Mouse (Mus musculus) gastrocnemius, postnatal 36 days (tissue): ENCODE measurements around the gene Gli3. TPM values are rescaled to one million over a fixed set of nuclear protein-coding genes. Genes with fewer than 3 reads are reported as not detected.

Experiments
- DNase-seq, 2 experiments: peaks; one replicate each; pipeline ENCODE4 v3.0.0; 2022
- intact Hi-C: fragments of 180-260 bp; cut with DNase I; formaldehyde crosslinking; loops from one replicate; pipeline ENCODE4 v1.15.1; 2025
- long read RNA-seq, 2 experiments: library from polyadenylated mRNA; stranded (forward); transcript quantifications; one replicate each; pipeline ENCODE4 v2.0.0; 2021
- total RNA-seq, 2 experiments: library from RNA; stranded (reverse); gene quantifications; 2 replicates each; pipeline ENCODE4 v1.2.3; 2021

Gene Gli3
- 1 to 10 TPM; 1.1 to 1.3 TPM for total RNA-seq
- long read RNA-seq, experiment 1, partial matches to known transcripts, result 0 of 2 reads
- long read RNA-seq, experiment 1, other reads (novel, unspliced or antisense), result 2 of 2 reads
- long read RNA-seq, experiment 2, partial matches to known transcripts, result 0 of 1 reads
- long read RNA-seq, experiment 2, other reads (novel, unspliced or antisense), result 1 of 1 reads

DNA sequence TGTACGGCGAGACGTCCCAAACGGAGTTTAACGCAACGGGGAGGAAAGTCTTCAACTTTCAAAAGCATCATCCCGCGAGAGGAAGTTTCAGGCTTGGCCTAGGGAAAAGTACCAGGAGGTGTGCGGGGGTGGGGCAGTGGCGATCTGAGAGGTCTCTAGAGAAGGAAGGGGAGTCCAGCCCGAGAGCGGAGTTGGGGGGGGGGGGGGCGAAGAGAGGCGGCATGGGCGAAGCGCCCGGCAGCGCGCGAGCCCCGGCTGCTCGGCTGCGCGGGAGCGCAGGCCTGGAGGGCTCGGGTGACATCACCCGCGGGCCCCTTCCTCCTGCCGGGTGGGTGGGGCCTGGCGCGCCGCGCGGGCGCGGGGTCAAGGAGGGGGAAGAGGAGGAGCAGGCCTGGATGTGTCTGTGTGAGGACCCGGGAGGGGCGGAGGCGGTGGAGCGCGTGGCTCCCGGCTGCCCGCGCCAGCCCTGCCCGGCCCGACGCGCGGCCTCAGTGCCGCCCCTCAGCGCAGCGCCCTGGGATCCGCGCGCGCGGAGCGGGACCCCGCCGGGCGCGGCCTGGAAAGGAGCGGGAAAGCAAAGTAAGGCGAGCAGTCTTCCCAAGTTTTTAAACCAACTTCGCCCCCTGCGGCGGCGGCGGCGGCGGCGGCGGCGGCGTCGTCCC is at the start of gene Gli3:
Gene Gli3 (plus strand): TSS at position 406 of the 662 bp plus-strand sequence.
- peak; percentile 58 for DNase-seq
- intact Hi-C loops, result no loop called here

DNA sequence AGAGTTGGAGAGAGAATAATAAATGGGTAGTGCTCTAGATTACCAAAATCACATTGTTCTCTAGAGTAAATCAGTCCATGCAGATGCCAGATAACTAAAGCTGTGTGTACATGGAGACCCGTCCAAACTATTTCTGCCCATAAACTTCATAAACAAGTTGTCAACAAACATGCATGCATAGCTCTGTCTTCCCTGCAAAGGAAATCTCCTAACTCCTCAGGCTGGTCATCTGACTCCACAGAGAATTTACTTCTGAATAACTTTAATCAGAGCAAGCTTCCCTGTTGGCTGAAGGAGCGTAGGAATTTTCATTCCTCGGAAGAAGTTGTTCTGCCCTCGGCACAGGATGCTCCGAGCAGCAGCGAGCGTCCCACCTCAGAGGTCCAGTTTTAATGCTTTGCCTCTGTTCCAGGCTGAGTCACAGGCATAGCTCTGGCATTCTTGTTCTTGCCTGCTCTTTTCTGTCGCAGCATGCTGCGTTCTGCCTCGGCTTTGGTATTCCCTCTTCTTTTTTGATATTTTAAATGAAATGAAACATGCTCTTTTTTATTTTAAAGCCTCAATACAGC is 41.8 kb upstream of the Gli3 start:
- DNase-seq, result no peak
- intact Hi-C loops, result no loop called here

DNA sequence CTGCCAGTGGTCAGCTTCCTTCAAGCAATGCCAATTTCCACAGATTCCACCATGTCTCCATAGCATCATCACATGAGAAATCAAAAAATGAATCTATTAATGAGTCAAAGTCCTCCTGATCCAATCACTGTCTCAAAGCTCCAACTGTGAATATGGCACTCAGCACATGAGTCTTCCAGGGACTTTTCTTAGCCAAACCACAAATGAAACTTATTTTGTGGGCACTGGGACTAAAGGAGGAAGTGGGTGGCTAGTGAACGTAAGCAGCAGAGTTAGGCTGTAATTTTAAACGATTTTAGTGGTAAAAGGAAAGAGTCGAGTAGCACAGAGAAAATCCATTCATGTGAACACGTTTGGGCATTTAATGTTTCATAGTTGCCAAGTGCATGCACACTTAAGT is 21.0 kb upstream of the Gli3 start:
- no peak for DNase-seq
- intact Hi-C loops, result no loop called here

DNA sequence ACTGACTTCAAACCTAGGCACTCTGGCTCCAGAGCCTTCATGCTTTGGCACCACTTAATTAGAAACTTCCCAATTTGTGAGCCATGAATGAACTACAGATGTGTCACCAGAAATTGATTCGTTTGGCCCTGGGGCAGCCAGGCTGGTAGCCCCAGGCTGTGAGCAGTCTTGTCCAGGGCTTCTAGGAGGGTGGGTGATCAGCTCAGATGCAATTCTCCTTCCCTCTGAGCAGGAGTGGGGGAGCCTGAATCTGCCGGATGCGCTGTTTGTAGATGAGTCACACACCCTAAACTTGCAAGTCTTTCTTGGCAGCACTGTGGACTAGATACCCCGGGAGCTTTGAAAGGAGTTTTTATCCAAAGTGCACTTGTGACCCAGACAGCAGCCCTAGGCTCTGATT is 18.7 kb upstream of the Gli3 start:
- intact Hi-C loops, result no loop called here

DNA sequence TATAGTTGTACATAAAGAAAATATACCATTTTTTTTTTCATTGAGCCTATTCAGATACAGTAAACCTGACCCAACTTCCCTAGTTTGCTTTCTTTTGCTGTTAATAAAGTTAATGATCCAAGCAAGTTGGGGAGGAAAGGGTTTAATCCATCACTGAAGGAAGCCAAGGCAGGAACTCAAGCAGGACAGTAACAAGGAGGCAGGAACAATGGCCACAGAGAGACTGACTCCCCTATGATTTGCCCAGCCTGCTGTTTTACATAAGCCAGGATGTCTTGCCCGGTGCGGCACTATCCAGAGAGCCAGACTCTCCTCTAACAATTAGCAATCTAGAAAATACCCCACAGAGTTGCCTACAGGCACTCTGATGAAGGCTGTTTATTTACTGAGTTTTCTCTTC is 17.4 kb upstream of the Gli3 start:
- intact Hi-C loops, result no loop called here
- DNase-seq, result no peak

More for the DNA sequence above, 18.7 kb upstream of the Gli3 start:
- no peak for DNase-seq

DNA sequence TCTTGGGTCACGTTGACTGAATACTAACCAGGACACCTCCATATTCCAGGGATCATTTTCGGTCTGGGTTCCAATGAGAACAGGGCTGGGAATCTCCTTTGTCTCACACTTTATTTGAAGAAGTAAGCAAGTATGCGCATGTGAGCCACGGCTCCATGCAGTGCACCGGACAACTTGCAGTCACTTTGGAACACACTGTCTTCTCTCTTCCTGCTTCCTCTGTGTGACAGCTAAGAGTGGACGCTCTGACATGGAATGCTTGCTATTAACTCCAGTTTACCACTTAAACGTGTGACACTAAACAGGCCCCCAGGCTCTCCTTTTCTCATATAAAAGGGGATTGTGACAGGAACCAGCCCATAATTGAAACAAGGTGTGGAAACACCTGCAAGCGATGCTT is 17.0 kb upstream of the Gli3 start:
- DNase-seq, result no peak
- intact Hi-C loops, result no loop called here

DNA sequence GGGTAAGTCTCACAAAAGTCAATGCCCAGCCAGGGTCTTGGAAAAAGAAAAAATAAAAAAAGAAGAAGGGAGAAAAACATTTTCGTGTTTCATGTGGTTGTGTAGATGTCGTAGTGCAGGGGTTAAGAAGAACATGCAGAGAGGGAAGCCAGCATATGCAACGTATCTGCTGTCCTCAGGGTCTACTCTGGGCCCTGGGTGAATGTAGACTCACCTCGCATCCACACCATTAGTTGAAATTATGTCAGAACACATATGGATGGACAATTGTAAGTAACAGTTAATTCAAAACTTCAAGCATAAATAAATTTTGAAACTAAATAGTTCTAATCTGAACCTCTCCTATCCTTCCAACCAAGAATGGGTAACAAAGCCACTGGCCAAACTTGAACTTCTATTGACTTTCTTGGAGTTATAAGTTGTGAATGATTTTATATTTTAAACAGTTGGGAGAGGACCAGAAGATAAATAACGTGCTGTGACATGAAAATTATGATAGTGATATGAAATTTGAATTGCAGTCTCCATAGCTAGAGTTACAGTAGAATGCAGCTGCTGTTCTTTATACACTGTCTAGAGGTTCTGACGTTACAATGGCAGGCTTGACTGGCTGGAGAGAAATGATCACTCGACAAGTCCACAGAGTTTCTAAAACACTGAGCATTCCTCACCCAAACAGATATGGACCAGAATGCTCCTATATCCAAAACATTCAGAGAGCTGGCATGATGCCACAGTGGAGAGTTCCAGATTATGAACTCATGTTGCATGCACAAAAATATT is 16.1 kb upstream of the Gli3 start:
- intact Hi-C loops, result no loop called here
- no peak for DNase-seq

DNA sequence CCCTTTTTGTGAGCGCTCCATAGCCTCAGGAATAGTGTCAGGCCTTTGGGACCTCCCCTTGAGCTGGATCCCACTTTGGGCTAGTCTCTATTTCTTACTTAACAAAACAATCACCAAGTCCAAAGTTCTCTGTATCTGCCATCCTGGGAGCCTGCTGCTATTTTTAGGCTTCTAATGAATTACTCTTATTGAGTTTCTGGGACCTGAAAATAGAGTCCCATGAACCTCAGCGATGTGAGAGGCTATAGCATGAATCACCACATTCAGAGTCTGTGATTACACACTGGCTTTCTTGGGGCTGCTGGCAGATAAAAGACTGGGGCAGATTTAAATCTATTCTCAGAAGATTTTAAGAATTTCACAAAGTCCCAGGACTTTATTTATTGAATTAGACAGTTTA is 12.1 kb upstream of the Gli3 start:
- intact Hi-C loops, result no loop called here
- DNase-seq, result no peak

DNA sequence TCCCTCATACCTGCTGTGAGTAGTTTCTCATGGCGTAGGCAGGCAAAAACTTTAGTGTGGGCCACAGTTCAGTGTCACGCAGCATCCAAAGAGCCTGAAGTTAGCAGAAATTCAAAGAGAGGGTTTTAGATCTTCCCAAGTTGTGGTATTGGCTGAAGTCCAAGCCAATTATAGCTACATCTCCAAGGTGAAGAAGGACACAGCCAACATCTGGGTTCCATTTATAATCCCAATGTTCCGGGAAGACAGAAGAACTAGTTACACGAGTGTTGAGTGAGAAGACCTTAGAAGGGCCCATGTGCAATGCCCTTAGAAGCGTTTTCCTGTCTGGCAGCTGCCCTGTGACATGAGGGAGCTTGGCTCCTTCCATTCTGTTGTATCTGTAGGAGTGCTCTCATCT is 5.2 kb upstream of the Gli3 start:
- intact Hi-C loops, result no loop called here

DNA sequence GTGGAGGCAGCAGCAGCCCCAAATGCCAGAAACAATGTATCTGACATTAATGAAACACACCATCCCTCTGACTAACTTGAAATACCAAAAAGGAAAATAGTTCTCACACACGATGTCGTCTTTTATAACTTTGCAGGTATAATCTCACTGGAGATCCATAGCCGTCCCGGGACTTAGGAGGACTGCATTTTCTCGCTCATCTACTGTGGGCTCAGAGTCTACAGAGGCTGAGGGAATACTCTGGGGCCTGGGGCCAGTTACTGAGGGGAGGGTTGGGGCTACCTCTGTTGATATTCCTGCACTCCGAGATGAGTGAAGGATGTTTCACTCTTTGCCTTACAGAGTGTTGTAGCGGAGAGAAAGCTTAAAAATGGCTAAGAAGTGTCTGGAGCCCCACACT is 1.1 kb upstream of the Gli3 start:
- intact Hi-C loops, result no loop called here
- DNase-seq, result no peak

More for the DNA sequence above, 5.2 kb upstream of the Gli3 start:
- DNase-seq, result no peak

DNA sequence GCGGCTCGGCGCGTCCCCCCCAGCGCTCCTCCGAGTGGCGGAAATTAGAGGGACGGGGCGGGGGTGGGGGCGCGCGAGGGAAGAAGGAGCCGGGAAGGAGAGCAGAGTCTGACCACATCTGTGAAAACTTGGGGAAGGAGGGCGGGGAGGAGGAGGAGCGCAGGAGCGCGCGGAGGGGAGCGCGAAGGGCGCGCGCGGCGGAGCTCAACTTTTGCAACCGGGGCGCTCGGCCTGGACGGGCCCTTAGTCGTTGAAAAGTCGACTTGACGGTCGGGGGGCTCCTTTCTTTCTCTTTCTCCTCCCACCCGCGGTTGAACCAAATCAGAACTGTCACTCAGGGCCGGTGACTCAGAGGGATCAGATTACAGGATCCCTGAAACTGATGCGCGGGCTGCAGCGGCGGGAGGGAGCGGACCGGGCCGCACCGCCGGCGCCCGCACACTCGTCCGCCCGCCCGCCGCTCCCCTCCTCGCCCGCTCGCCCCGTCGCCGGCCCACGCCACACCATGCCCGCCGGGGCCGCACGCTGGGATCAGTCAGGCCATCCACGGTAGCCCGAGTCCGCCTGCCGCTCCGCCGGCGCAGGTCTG is 551 bp downstream of the Gli3 start:
- intact Hi-C loops, result no loop called here
- DNase-seq, result peak; percentile 37 to 51

DNA sequence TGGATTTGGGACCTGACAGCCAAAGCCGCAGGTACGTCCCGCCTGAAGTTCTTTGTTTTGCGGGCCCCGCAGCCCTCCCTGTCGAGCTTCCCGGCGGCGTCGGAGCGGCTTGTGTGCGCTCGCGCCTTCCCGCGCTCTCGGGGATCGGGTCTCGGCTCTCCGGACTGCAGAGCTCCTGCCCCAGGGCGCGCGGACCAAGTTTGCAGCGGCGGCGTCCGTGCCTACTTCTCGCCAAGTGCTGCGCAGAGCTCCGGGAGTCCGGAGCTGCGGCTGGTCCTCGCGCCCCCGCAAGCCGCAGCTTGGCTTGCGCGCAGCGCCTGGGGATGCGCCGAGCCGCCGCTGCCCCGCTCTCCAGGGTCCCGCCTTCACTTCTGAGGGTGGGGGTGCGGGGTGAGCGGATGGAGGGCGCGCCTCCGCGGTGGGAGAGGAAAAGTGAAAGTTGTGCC is 1.1 kb downstream of the Gli3 start:
- intact Hi-C loops, result no loop called here
- peak; percentile 15 to 38 for DNase-seq

DNA sequence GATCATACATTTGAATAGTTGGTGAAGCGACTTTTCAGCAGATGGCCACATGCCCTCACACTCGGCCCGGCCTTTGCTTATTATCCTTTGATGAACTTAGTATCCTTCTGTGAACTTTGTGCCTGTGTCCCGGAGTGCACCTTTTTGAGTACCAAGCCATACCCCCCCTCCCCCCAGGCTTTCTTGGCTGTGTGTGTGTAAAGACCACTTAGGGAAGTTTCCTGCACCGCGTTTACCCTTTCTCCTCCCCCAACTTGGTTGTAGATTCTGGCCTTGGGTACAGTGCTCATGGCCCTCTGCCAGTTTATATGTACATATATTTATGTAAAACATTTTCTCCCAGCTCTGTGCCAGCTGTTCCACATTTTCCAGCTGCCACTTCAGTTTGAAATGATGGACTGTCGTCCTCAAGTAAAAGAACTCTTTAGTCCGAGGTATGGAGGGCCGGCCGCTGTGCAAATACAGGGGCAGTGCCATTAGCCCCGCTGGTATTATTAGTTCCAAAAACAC is 1.8 kb downstream of the Gli3 start:
- no peak for DNase-seq
- intact Hi-C loops, result no loop called here

DNA sequence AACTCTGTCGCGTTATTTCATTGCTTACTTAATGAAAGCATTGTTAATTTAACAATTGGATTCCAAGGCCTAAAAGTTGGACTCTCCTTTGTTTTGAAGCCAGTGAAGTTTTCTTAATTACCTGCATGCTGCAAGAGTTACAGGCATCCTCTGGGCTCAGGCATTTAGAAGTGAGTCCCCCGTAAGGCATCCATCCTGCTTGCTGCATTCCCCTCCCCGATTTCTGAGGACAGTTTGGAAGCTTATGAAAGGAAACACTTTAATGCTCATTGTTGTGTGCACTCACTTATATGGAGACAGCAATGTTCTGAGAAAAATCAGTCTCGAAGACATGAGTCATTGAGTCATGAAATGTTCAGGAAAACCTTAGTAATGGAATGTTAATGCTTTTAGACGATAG is 3.5 kb downstream of the Gli3 start:
- no peak for DNase-seq
- intact Hi-C loops, result no loop called here

DNA sequence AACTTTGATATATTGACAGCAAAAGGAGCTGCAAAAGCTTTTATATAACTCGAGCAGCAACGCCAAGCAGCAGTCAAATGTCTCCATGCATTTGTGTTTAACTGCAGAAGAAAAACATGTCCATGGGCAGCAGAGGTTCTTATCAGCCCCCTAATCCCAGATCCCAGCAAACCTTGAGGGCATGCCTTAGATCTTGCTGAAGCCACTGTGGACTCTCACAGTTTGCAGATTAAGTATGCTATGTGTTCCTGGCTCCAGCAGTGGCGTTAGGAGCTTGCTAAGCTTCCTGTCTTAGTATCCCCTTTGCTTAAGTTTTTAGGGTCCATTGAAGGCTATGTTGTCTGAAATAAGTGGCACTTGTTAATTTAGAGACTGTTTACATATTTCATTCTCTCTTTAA is 4.4 kb downstream of the Gli3 start:
- intact Hi-C loops, result no loop called here
- no peak for DNase-seq

DNA sequence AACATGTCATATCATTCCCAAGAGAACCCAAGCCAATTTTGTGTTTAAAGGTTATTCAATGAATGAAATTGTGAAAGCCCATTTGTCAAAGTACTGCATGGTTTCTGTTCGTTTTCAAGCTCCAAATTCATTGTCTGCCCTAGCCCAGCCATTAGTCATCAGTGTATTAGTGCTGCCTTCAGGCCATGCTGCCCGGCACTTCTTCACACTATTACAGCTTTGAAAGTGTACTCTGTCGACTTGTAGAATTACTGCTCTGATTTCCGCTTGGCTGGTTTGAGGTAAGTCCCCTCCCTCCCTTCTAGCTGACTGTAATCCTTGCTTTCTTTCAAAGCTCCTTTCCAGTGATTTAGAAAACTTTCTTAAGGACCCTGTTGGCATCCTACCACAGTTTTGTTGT is 5.4 kb downstream of the Gli3 start:
- intact Hi-C loops, result no loop called here
- DNase-seq, result no peak

DNA sequence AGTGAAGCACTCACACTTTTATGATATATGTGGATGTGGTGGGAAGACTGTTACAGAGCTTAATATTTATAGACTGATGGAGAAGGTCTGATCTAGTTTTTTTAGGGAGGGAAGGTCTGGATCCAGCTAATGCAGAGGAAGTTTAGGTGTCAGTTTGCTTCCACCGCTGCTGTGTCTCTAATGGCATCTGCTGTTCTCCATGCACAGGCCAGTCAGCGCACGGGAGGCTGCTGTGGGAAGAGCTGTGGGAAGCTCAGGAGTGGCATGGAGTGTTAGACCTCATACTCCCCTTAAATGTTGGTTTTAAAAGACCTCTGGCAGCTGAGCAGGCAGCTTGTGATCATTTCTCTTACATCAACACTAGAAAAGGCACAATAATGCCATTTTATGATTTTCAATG is 7.0 kb downstream of the Gli3 start:
- intact Hi-C loops, result no loop called here
- no peak for DNase-seq

DNA sequence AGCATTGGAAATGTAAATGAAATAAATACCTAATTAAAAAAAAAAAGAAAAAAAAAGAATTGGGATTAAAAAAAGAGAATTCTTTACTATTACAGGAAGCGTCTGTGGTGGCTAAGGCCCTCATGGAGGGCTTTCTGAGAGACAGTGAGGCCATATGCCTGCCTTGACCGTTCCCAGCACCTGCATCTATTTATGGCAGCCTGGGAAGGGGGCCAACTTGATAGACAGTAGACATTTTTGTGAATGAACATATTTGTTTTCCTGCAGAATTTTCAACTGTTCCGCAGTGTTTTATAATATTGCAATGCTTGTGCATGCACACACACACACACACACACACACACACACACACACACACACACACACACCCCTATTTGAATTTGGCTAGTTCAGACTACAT is 9.7 kb downstream of the Gli3 start:
- intact Hi-C loops, result no loop called here
- DNase-seq, result no peak

DNA sequence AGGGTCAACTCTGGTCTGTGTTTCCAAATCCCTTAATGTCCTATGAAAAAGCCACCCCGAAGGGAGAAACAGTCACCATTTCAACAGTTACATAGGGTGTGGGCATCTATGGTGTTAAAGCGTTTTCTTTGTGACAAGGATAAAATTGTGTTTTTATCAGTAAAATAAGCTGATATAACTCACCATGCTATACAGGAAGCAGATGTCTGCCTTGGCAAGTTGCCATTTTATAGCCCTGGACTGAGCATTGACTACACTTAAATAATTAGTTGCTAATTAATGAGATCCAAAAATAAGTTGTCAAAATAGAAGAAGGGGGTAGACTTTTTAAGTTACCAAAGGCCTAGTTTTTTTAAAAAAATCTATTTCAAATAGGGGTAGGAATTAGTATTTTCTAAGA is 11.4 kb downstream of the Gli3 start:
- intact Hi-C loops, result no loop called here

DNA sequence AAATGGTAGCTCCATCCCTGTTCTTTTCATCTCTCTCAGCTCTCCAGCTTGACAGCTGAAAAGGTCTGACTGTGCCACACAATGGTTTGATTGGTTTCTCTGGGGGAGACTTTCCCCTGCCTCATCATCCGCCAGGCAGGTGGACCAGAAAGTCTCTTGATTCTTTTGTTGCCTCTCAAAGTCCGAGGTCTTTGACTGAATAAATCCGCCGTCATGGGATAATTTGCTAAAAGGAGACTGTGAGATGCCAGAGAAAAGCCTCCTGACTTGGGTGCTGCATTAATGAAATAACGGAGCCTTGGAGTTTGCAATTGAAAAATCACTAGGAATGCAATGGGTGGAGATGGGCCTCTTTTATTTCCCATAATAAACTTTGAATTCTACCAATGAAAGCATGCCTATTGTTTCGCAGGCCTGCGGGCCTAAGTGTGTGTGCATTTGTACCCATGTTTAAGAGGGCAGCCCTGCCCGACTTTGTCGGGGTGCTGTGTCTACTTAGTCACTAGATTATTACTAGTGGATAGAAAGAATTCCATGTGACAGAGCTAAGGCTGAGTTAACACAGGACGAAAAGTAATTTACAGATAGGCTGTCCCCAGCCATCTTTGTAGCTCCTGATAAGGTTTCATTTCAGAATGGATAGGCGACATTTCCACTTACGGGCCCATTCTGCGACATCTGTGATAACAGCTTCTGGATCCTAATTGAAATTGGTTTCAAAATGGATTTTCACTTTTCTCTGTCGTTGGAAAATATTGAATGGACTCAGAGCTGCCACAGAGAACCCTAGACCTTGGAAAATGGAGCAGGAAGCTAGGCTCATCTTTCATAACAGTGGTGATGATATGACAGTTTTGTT is 23.2 kb downstream of the Gli3 start:
- intact Hi-C loops, result no loop called here

More for the DNA sequence above, 11.4 kb downstream of the Gli3 start:
- no peak for DNase-seq

More for the DNA sequence above, 23.2 kb downstream of the Gli3 start:
- DNase-seq, result no peak
